Mouse (Mus musculus): ENCODE measurements around the gene Ccdc40. TPM values are rescaled to one million over a fixed set of nuclear protein-coding genes. Genes with fewer than 3 reads are reported as not detected.

Gene Ccdc40
- polyA plus RNA-seq, 1 experiment from 2014 or later, result 0.13 TPM

- peak; percentile 32 for ATAC-seq
These were observed 72.0 kb downstream of the Ccdc40 start for GRCm38 (mm10) chr11:119300246-119300935.

GRCm38 (mm10) chr11:119300986-119301385, 72.6 kb downstream of the Ccdc40 start:
- ChIA-PET CTCF (interaction anchor here (1.7 kb wide), 1 partner anchor 16 kb away, joined by 5 read pairs; no protein-coding TSS in a partner anchor), POLR2A (interaction anchor here (1.0 to 1.3 kb wide), 2 partner anchors 16 kb away, joined by 3 to 4 read pairs; no protein-coding TSS in a partner anchor)
- H3K27me3 ChIP-seq, result no peaks in the 10 kb centered on the region
- DNase-seq (ENCODE audit: low read depth, low spot score) (no peak), ATAC-seq (no peak)
- in situ Hi-C loops (cut with MboI; ENCODE audit: low pct_unique_long_range_greater_than_20kb), result no loop called here
- no peak for TF ChIP-seq CTCF (IDR thresholded peaks at IDR 0.05)

More at GRCm38 (mm10) chr11:119300246-119300935, 72.0 kb downstream of the Ccdc40 start:
- TF ChIP-seq CTCF (IDR thresholded peaks at IDR 0.05), result no peak
- CTCF ChIA-PET, result interaction anchor here (1.7 kb wide), 1 partner anchor 17 kb away, joined by 5 read pairs; no protein-coding TSS in a partner anchor
- in situ Hi-C loops (cut with MboI; ENCODE audit: low pct_unique_long_range_greater_than_20kb), result no loop called here
- POLR2A ChIA-PET, result interaction anchor here (1.0 to 1.3 kb wide), 2 partner anchors 15 to 17 kb away, joined by 3 to 4 read pairs; no protein-coding TSS in a partner anchor
- no peak for DNase-seq (ENCODE audit: low read depth, low spot score)
- H3K27me3 ChIP-seq, result no peaks in the 10 kb centered on the region

- DNase-seq (ENCODE audit: low read depth, low spot score), result no peak
- H3K27me3 ChIP-seq, result no peaks in the 10 kb centered on the region
- TF ChIP-seq CTCF (IDR thresholded peaks at IDR 0.05), result no peak
- in situ Hi-C loops (cut with MboI; ENCODE audit: low pct_unique_long_range_greater_than_20kb), result no loop called here
- CTCF ChIA-PET, result no interaction called here
- POLR2A ChIA-PET, result no interaction called here
- ATAC-seq, result peak; percentile 37
These were observed 76.7 kb downstream of the Ccdc40 start for GRCm38 (mm10) chr11:119304904-119305712.

GRCm38 (mm10) chr11:119306762-119307657, 78.6 kb downstream of the Ccdc40 start:
- DNase-seq (ENCODE audit: low read depth, low spot score), result no peak
- CTCF ChIA-PET, result interaction anchor here (0.9 kb wide), 1 partner anchor 38 kb away, joined by 3 read pairs; no protein-coding TSS in a partner anchor
- no peak for TF ChIP-seq CTCF (IDR thresholded peaks at IDR 0.05)
- POLR2A ChIA-PET, result interaction anchor here (0.8 kb wide), 1 partner anchor 11 kb away, joined by 4 read pairs; no protein-coding TSS in a partner anchor
- no peak for ATAC-seq
- in situ Hi-C loops (cut with MboI; ENCODE audit: low pct_unique_long_range_greater_than_20kb), result no loop called here
- H3K27me3 ChIP-seq, result no peaks in the 10 kb centered on the region

GRCm38 (mm10) chr11:119307658-119307867, 79.2 kb downstream of the Ccdc40 start, which contains the start of gene Card14:
Gene Card14 (plus strand): TSS chr11:119307768.
- in situ Hi-C loops (cut with MboI; ENCODE audit: low pct_unique_long_range_greater_than_20kb), result no loop called here
- no peak for TF ChIP-seq CTCF (IDR thresholded peaks at IDR 0.05)
- ATAC-seq (no peak), DNase-seq (ENCODE audit: low read depth, low spot score) (no peak)
- POLR2A ChIA-PET, result no interaction called here
- CTCF ChIA-PET, result no interaction called here
- H3K27me3 ChIP-seq, result no peaks in the 10 kb centered on the region

- POLR2A ChIA-PET, result no interaction called here
- in situ Hi-C loops (cut with MboI; ENCODE audit: low pct_unique_long_range_greater_than_20kb), result no loop called here
- ATAC-seq (no peak), DNase-seq (ENCODE audit: low read depth, low spot score) (no peak)
- CTCF ChIA-PET, result no interaction called here
- H3K27me3 ChIP-seq, result no peaks in the 10 kb centered on the region
- no peak for TF ChIP-seq CTCF (IDR thresholded peaks at IDR 0.05)
These were observed 79.5 kb downstream of the Ccdc40 start for GRCm38 (mm10) chr11:119307916-119308315.

GRCm38 (mm10) chr11:119310621-119311020, 82.2 kb downstream of the Ccdc40 start:
- no peaks in the 10 kb centered on the region for H3K27me3 ChIP-seq
- no peak for TF ChIP-seq CTCF (IDR thresholded peaks at IDR 0.05)
- in situ Hi-C loops (cut with MboI; ENCODE audit: low pct_unique_long_range_greater_than_20kb), result no loop called here
- ATAC-seq, result no peak
- ChIA-PET CTCF (no interaction called here), POLR2A (no interaction called here)
- DNase-seq (ENCODE audit: low read depth, low spot score), result no peak

- H3K27me3 ChIP-seq, result no peaks in the 10 kb centered on the region
- in situ Hi-C loops (cut with MboI; ENCODE audit: low pct_unique_long_range_greater_than_20kb), result no loop called here
- no peak for TF ChIP-seq CTCF (IDR thresholded peaks at IDR 0.05)
- ATAC-seq (no peak), DNase-seq (ENCODE audit: low read depth, low spot score) (no peak)
- POLR2A ChIA-PET, result interaction anchor here (1.5 kb wide), 1 partner anchor 15 kb away, joined by 3 read pairs; no protein-coding TSS in a partner anchor
- CTCF ChIA-PET, result no interaction called here
These were observed 86.0 kb downstream of the Ccdc40 start for GRCm38 (mm10) chr11:119314252-119314936.

Other genes with a start within 250 kb of the Ccdc40 start
- gene Enpp7, start 240.4 kb upstream of the Ccdc40 start, polyA plus RNA-seq (2021), result not detected
- 9.3 TPM for gene Cbx2, start 205.6 kb upstream of the Ccdc40 start, polyA plus RNA-seq (2021)
- gene Cbx8, start 187.6 kb upstream of the Ccdc40 start, polyA plus RNA-seq (2021), result 14.6 TPM
- gene Cbx4, start 142.4 kb upstream of the Ccdc40 start, polyA plus RNA-seq (2021), result 22.0 TPM
- 17.4 TPM for gene Tbc1d16, start 73 bp upstream of the Ccdc40 start, polyA plus RNA-seq (2021)
- 263 TPM for gene Gaa, start 39.3 kb downstream of the Ccdc40 start, polyA plus RNA-seq (2021)
- 147 TPM for gene Eif4a3, start 71.5 kb downstream of the Ccdc40 start, polyA plus RNA-seq (2021)
- 0.26 TPM for gene Card14, start 79.2 kb downstream of the Ccdc40 start, polyA plus RNA-seq (2021)
- gene Sgsh, start 127.0 kb downstream of the Ccdc40 start, polyA plus RNA-seq (2021), result 25.0 TPM
- 16.3 TPM for gene Slc26a11, start 127.0 kb downstream of the Ccdc40 start, polyA plus RNA-seq (2021)
- gene Rnf213, start 164.5 kb downstream of the Ccdc40 start, polyA plus RNA-seq (2021), result 20.5 TPM

Measured in Patski (cell line).